Mouse (Mus musculus) limb, embryonic 12.5 days (tissue): Measurements from ENCODE around the gene Hmox2. TPM values are rescaled to one million over a fixed set of nuclear protein-coding genes. Genes with fewer than 3 reads are reported as not detected.

Experiments used
- ATAC-seq: fragments of 200-750 bp; cut with Nextera tagmentation; 2 replicates; pipeline ENCODE4 v1.8.0; 2017; ENCODE audit warnings: low read depth, moderate TSS enrichment; ENCODE audit not compliant: insufficient number of reproducible peaks, insufficient read depth, low FRiP score, low TSS enrichment
- H3K27ac ChIP-seq: fragments of 300-500 bp; sonication (generic); 2 replicates; pipeline ENCODE4 v1.5.1; 2016; ENCODE audit warnings: mild to moderate bottlenecking, moderate library complexity
- H3K27me3 ChIP-seq: fragments of 300-500 bp; sonication (generic); 2 replicates; pipeline ENCODE4 v1.6.1; 2016; ENCODE audit warnings: mild to moderate bottlenecking, moderate library complexity
- H3K36me3 ChIP-seq: fragments of 300-500 bp; sonication (generic); 2 replicates; pipeline ENCODE4 v1.6.1; 2016; ENCODE audit warnings: mild to moderate bottlenecking, moderate library complexity
- H3K4me1 ChIP-seq: fragments of 300-500 bp; sonication (generic); replicated peaks from 2 replicates; pipeline ENCODE4 v1.6.1; 2016
- H3K4me2 ChIP-seq: fragments of 300-500 bp; sonication (generic); 2 replicates; pipeline ENCODE4 v1.6.1; 2016; ENCODE audit warnings: mild to moderate bottlenecking, moderate library complexity
- H3K4me3 ChIP-seq: fragments of 300-500 bp; sonication (generic); replicated peaks from 2 replicates; pipeline ENCODE4 v1.5.1; 2016; ENCODE audit warnings: mild to moderate bottlenecking
- H3K9ac ChIP-seq: fragments of 300-500 bp; sonication (generic); replicated peaks from 2 replicates; pipeline ENCODE4 v1.6.1; 2016; ENCODE audit warnings: mild to moderate bottlenecking, moderate library complexity
- H3K9me3 ChIP-seq: fragments of 300-500 bp; sonication (generic); 2 replicates; pipeline ENCODE4 v1.6.1; 2016; ENCODE audit warnings: mild to moderate bottlenecking, moderate library complexity
- WGBS: fragments of 180-500 bp; shearing (Covaris S2); methylation state at CpG from one replicate; pipeline ENCODE4 v1.1.7; 2016; 5-methylcytosine and 5-hydroxymethylcytosine counted together
- polyA plus RNA-seq: library from polyadenylated mRNA; unstranded; fragments of >200 nt; fragmentation: Nextera tagmentation; extraction: Ambion mirVana; gene quantifications from 2 replicates; pipeline ENCODE4 v1.2.1, GENCODE M21; 2016

Hmox2 gene
- polyA plus RNA-seq, 1 experiment from 2014 or later: 106 TPM

- Histone ChIP-seq H3K9me3 (no peaks in the 10 kb centered on the region), H3K27ac (no peak overlapping the region), H3K4me3 (no peak overlapping the region), H3K9ac (no peak overlapping the region), H3K4me1 (peaks cover 20% of the 10 kb centered on the region), H3K36me3 (peaks cover 21% of the 10 kb centered on the region), H3K4me2 (no peak overlapping the region), H3K27me3 (no peaks in the 10 kb centered on the region)
- ATAC-seq: no peak
- 86% methylated on average over 4 of the region's 4 CpGs for WGBS
Observed at GRCm38 (mm10) chr16:4785706-4786105, 59.5 kb downstream of the Hmox2 start.

GRCm38 (mm10) chr16:4788176-4788575 is 62.0 kb downstream of the Hmox2 start:
- Histone ChIP-seq H3K27me3 (no peaks in the 10 kb centered on the region), H3K9me3 (no peaks in the 10 kb centered on the region), H3K4me2 (peak overlapping the region; percentile 66), H3K4me3 (peak overlapping the region; percentile 17), H3K27ac (no peak overlapping the region), H3K9ac (no peak overlapping the region), H3K4me1 (peaks cover 20% of the 10 kb centered on the region), H3K36me3 (peaks cover 11% of the 10 kb centered on the region)
- ATAC-seq: no peak

- Histone ChIP-seq H3K9ac (peak overlapping the region; percentile 90), H3K27ac (peak overlapping the region; percentile 99), H3K4me1 (peaks cover 20% of the 10 kb centered on the region), H3K4me2 (peak overlapping the region; percentile 66), H3K4me3 (peak overlapping the region; percentile 75), H3K27me3 (no peaks in the 10 kb centered on the region), H3K36me3 (peaks cover 6% of the 10 kb centered on the region; the same call in 1 of the 2 replicates), H3K9me3 (no peaks in the 10 kb centered on the region)
- peak; percentile 75 for ATAC-seq
- WGBS: under 1% methylated on average over 29 of the region's 29 CpGs
Observed at GRCm38 (mm10) chr16:4789311-4789768, 63.2 kb downstream of the Hmox2 start.

GRCm38 (mm10) chr16:4789810-4790559 is 63.8 kb downstream of the Hmox2 start, which contains the start of gene Cdip1:
TSS of gene Cdip1 (minus strand) at chr16:4790292.
- H3K9ac ChIP-seq: peak within 1 kb of the TSS; percentile 90

GRCm38 (mm10) chr16:4791332-4791731 is 65.2 kb downstream of the Hmox2 start:
- WGBS: 73% methylated on average over 2 of the region's 2 CpGs
- Histone ChIP-seq H3K4me1 (peaks cover 17% of the 10 kb centered on the region), H3K36me3 (peaks cover 6% of the 10 kb centered on the region; the same call in 1 of the 2 replicates), H3K4me2 (no peak overlapping the region), H3K27ac (no peak overlapping the region), H3K9ac (no peak overlapping the region), H3K4me3 (no peak overlapping the region), H3K9me3 (no peaks in the 10 kb centered on the region), H3K27me3 (no peaks in the 10 kb centered on the region)
- no peak for ATAC-seq

More at GRCm38 (mm10) chr16:4789810-4790559, 63.8 kb downstream of the Hmox2 start, which contains the start of gene Cdip1:
- Histone ChIP-seq H3K27me3 (no peaks in the 10 kb centered on the region), H3K4me2 (peak within 1 kb of the TSS; percentile 66), H3K4me3 (peak within 1 kb of the TSS; percentile 75), H3K27ac (peak within 1 kb of the TSS; percentile 99), H3K9me3 (no peaks in the 10 kb centered on the region), H3K36me3 (peaks cover 6% of the 10 kb centered on the region; the same call in 1 of the 2 replicates), H3K4me1 (peaks cover 17% of the 10 kb centered on the region)
- ATAC-seq: peak; percentile 98
- WGBS: under 1% methylated on average over 51 of the region's 51 CpGs

GRCm38 (mm10) chr16:4796631-4797030 is 70.5 kb downstream of the Hmox2 start:
- no peaks in the 10 kb centered on the region for H3K4me1 ChIP-seq
- no peaks in the 10 kb centered on the region for H3K9me3 ChIP-seq
- no peak overlapping the region for H3K4me3 ChIP-seq
- no peak overlapping the region for H3K9ac ChIP-seq
- no peak for ATAC-seq
- no peak overlapping the region for H3K4me2 ChIP-seq
- WGBS: 82% methylated on average over 4 of the region's 4 CpGs
- H3K36me3 ChIP-seq: no peaks in the 10 kb centered on the region
- no peak overlapping the region for H3K27ac ChIP-seq
- H3K27me3 ChIP-seq: no peaks in the 10 kb centered on the region

Other genes starting within 250 kb of the Hmox2 start
- 36.9 and 40.7 TPM in 2 replicates for gene Srl, start 184.5 kb upstream of the Hmox2 start, polyA plus RNA-seq
- gene Tfap4, start 166.5 kb upstream of the Hmox2 start, polyA plus RNA-seq: 29.1 and 31.0 TPM in 2 replicates
- gene Glis2, start 131.6 kb upstream of the Hmox2 start, polyA plus RNA-seq: 28.4 and 32.6 TPM in 2 replicates
- gene Pam16, start 101.4 kb upstream of the Hmox2 start, polyA plus RNA-seq: 111 and 120 TPM in 2 replicates
- 29.4 and 30.4 TPM in 2 replicates for gene Vasn, start 86.4 kb upstream of the Hmox2 start, polyA plus RNA-seq
- 55.1 and 58.0 TPM in 2 replicates for gene Dnaja3, start 86.4 kb upstream of the Hmox2 start, polyA plus RNA-seq
- gene Coro7, start 46.6 kb upstream of the Hmox2 start, polyA plus RNA-seq: 18.6 and 19.6 TPM in 2 replicates
- 179 and 191 TPM in 2 replicates for gene Nmral1, start 7.0 kb upstream of the Hmox2 start, polyA plus RNA-seq
- 90.1 and 93.3 TPM in 2 replicates for gene Cdip1, start 63.9 kb downstream of the Hmox2 start, polyA plus RNA-seq
- 0.46 and 0.58 TPM in 2 replicates for gene 4930562C15Rik, start 109.1 kb downstream of the Hmox2 start, polyA plus RNA-seq
- 31.5 and 35.3 TPM in 2 replicates for gene Ubald1, start 154.0 kb downstream of the Hmox2 start, polyA plus RNA-seq
- gene Mgrn1, start 159.9 kb downstream of the Hmox2 start, polyA plus RNA-seq: 87.1 and 87.5 TPM in 2 replicates
- 168 and 171 TPM in 2 replicates for gene Nudt16l1, start 212.4 kb downstream of the Hmox2 start, polyA plus RNA-seq
- gene Anks3, start 237.8 kb downstream of the Hmox2 start, polyA plus RNA-seq: 63.0 and 67.6 TPM in 2 replicates